Mouse (Mus musculus) limb, embryonic 11.5 days (tissue): ENCODE measurements around the gene Rbms1. TPM values are rescaled to one million over a fixed set of nuclear protein-coding genes. Genes with fewer than 3 reads are reported as not detected.
A peak's percentile ranks its signal among the peaks of the same experiment; 100 is the strongest.

Source experiments
- ATAC-seq: fragments of 200-750 bp; cut with Nextera tagmentation; 2 replicates; pipeline ENCODE4 v1.8.0; 2017; ENCODE audit warnings: low read depth; ENCODE audit not compliant: insufficient number of reproducible peaks, low FRiP score, low TSS enrichment
- DNase-seq: peaks from one replicate; pipeline ENCODE4 v3.0.0-alpha.2; 2015; ENCODE audit warnings: low spot score
- H3K27ac ChIP-seq: fragments of 300-500 bp; sonication (generic); replicated peaks from 2 replicates; pipeline ENCODE4 v1.5.1; 2014; ENCODE audit warnings: low read depth, mild to moderate bottlenecking, low read length
- H3K27me3 ChIP-seq: fragments of 300-500 bp; sonication (generic); 2 replicates; pipeline ENCODE4 v1.6.1; 2014; ENCODE audit warnings: mild to moderate bottlenecking, low read length, mixed read lengths; ENCODE audit not compliant: control insufficient read depth, insufficient read depth
- H3K36me3 ChIP-seq: fragments of 300-500 bp; sonication (generic); 2 replicates; pipeline ENCODE4 v1.6.1; 2014; ENCODE audit warnings: mild to moderate bottlenecking, low read length, moderate library complexity, mixed read lengths; ENCODE audit not compliant: control insufficient read depth, insufficient read depth
- H3K4me1 ChIP-seq: fragments of 300-500 bp; sonication (generic); 2 replicates; pipeline ENCODE4 v1.6.1; 2014; ENCODE audit warnings: low read length, mixed read lengths; ENCODE audit not compliant: control insufficient read depth, insufficient read depth
- H3K4me2 ChIP-seq: fragments of 300-500 bp; sonication (generic); 2 replicates; pipeline ENCODE4 v1.6.1; 2014; ENCODE audit warnings: low read depth, mild to moderate bottlenecking, moderate library complexity; ENCODE audit not compliant: severe bottlenecking
- H3K4me3 ChIP-seq: fragments of 300-500 bp; sonication (generic); 2 replicates; pipeline ENCODE4 v1.5.1; 2014; ENCODE audit warnings: low read depth, low read length
- H3K9ac ChIP-seq: fragments of 300-500 bp; sonication (generic); 2 replicates; pipeline ENCODE4 v1.6.1; 2014; ENCODE audit warnings: mild to moderate bottlenecking, low read length
- H3K9me3 ChIP-seq: fragments of 300-500 bp; sonication (generic); 2 replicates; pipeline ENCODE4 v1.6.1; 2016; ENCODE audit warnings: low read length; ENCODE audit not compliant: control insufficient read depth
- WGBS: fragments of 180-500 bp; shearing (Covaris S2); extraction: QIAGEN DNeasy Blood & Tissue Kit; methylation state at CpG from one replicate; pipeline ENCODE4 v1.1.7; 2014; 5-methylcytosine and 5-hydroxymethylcytosine counted together
- polyA plus RNA-seq: library from polyadenylated mRNA; unstranded; fragments of >200 nt; fragmentation: Nextera tagmentation; extraction: Ambion mirVana; gene quantifications from 2 replicates; pipeline ENCODE4 v1.2.1, GENCODE M21; 2014

Rbms1 gene
- polyA plus RNA-seq, 1 experiment from 2014 or later: 111 TPM

- no peak for ATAC-seq
- Histone ChIP-seq H3K4me1 (peaks cover 5% of the 10 kb centered on the region; the same call in 1 of the 2 replicates), H3K36me3 (no peaks in the 10 kb centered on the region), H3K27me3 (no peaks in the 10 kb centered on the region), H3K4me2 (peak overlapping the region; percentile 50), H3K4me3 (peak overlapping the region; percentile 79; the same call in 1 of the 2 replicates), H3K9me3 (no peaks in the 10 kb centered on the region), H3K9ac (peak overlapping the region; percentile 91), H3K27ac (peak overlapping the region; percentile 97; the same call in 1 of the 2 replicates)
- 34% methylated on average over 5 of the region's 5 CpGs for WGBS
- peak; percentile 32 for DNase-seq
These were observed 1.7 kb downstream of the Rbms1 start for GRCm38 (mm10) chr2:60961281-60961680.

DNA sequence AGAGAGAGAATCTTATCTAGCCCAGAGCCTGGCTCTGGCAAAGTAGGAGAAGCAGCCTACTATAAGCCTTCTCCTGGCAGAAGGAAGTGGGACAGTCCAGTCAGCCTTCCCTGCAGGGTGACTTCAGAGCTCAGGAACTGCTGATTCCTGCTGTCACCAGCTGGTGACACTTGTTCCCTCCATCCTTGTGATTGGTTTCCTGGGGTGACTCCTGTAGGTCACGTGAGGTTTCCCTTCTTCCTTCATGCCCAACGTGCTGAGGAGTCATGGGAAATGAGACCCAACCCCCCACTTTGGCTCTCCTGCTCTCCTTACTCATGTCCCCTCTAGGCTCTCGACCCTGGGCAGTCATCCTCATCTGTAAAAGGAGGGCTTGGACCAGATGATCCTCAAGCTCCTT, 14.8 kb downstream of the Rbms1 start:
- Histone ChIP-seq H3K27me3 (no peaks in the 10 kb centered on the region), H3K4me1 (no peaks in the 10 kb centered on the region), H3K36me3 (no peaks in the 10 kb centered on the region), H3K4me2 (no peak overlapping the region), H3K9ac (no peak overlapping the region), H3K9me3 (peaks cover 3% of the 10 kb centered on the region; the same call in 1 of the 2 replicates), H3K4me3 (no peak overlapping the region), H3K27ac (no peak overlapping the region)
- 71% methylated on average over 3 of the region's 3 CpGs for WGBS
- ATAC-seq (no peak), DNase-seq (no peak)

DNA sequence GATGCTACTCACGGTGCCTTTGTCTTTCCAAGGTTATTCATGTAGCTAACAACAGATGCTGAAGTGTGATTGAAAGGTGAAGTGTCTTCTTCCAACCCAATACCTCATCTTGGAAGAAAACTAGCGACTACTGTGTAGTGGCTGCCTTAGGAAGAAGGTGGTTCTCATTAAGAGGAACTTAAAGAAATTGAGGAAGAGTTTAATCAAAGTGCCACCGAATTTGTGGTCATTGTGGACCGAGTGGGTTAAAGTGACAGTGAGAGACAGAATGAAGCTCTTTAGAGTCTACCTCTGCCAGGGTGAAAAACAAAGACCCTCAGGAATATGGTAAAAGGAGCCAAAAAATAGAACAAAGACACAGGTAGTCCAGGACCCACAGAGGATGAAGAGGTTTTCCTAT, 15.2 kb downstream of the Rbms1 start:
- no peak overlapping the region for H3K4me2 ChIP-seq
- WGBS: 90% methylated on average over 4 of the region's 4 CpGs
- no peaks in the 10 kb centered on the region for H3K4me1 ChIP-seq
- no peak overlapping the region for H3K27ac ChIP-seq
- H3K9me3 ChIP-seq: peaks cover 3% of the 10 kb centered on the region; the same call in 1 of the 2 replicates
- H3K9ac ChIP-seq: no peak overlapping the region
- no peak overlapping the region for H3K4me3 ChIP-seq
- H3K36me3 ChIP-seq: no peaks in the 10 kb centered on the region
- ATAC-seq (no peak), DNase-seq (no peak)
- H3K27me3 ChIP-seq: no peaks in the 10 kb centered on the region

- no peak overlapping the region for H3K4me2 ChIP-seq
- no peak overlapping the region for H3K4me3 ChIP-seq
These were observed 22.5 kb downstream of the Rbms1 start for GRCm38 (mm10) chr2:60940454-60940961.

DNA sequence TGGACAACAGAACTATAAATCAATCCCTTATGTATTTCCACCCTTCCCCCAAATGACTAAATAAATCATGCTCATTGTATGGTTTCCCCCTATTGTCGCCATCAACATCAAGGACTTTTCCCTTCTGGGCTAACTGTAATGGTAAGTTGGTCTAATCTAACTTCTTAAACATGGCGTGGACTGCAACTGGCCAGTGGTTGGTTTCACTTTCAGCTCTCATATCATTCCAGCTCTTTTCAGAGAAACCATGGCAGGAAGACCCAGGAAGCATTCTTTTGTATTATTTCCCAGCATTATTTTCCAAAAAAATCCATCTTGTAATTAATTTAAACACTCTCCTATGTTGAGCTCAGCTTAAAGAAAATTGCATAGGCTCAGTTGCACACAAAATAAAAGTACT, 23.0 kb downstream of the Rbms1 start:
- Histone ChIP-seq H3K27ac (no peak overlapping the region), H3K4me3 (no peak overlapping the region)
- no peak for ATAC-seq

More at GRCm38 (mm10) chr2:60940454-60940961, 22.5 kb downstream of the Rbms1 start:
- Histone ChIP-seq H3K27ac (no peak overlapping the region), H3K36me3 (no peaks in the 10 kb centered on the region), H3K27me3 (no peaks in the 10 kb centered on the region), H3K4me1 (0 out of 2 replicates have a peak, but pooled peaks cover 6% of the 10 kb centered on the region), H3K9me3 (no peaks in the 10 kb centered on the region), H3K9ac (no peak overlapping the region)
- ATAC-seq (no peak), DNase-seq (no peak)
- WGBS: 61% methylated on average over 8 of the region's 8 CpGs

GRCm38 (mm10) chr2:60936910-60937309, 26.1 kb downstream of the Rbms1 start:
- DNase-seq: no peak
- Histone ChIP-seq H3K36me3 (no peaks in the 10 kb centered on the region), H3K27me3 (no peaks in the 10 kb centered on the region), H3K4me2 (no peak overlapping the region), H3K9ac (no peak overlapping the region), H3K4me3 (no peak overlapping the region), H3K9me3 (no peaks in the 10 kb centered on the region), H3K27ac (no peak overlapping the region), H3K4me1 (0 out of 2 replicates have a peak, but pooled peaks cover 6% of the 10 kb centered on the region)
- 94% methylated on average over 14 of the region's 14 CpGs for WGBS
- ATAC-seq: no peak

More for the DNA sequence above, 23.0 kb downstream of the Rbms1 start:
- Histone ChIP-seq H3K9ac (no peak overlapping the region), H3K27me3 (no peaks in the 10 kb centered on the region), H3K4me1 (0 out of 2 replicates have a peak, but pooled peaks cover 6% of the 10 kb centered on the region), H3K9me3 (no peaks in the 10 kb centered on the region), H3K4me2 (no peak overlapping the region), H3K36me3 (no peaks in the 10 kb centered on the region)
- 77% methylated on average over 2 of the region's 2 CpGs for WGBS
- DNase-seq: no peak

- Histone ChIP-seq H3K9me3 (no peaks in the 10 kb centered on the region), H3K4me3 (no peak overlapping the region), H3K9ac (no peak overlapping the region), H3K27ac (no peak overlapping the region), H3K36me3 (no peaks in the 10 kb centered on the region), H3K4me2 (no peak overlapping the region), H3K4me1 (no peaks in the 10 kb centered on the region; the same call in 1 of the 2 replicates), H3K27me3 (no peaks in the 10 kb centered on the region)
- no peak for DNase-seq
- ATAC-seq: no peak
- WGBS: 88% methylated on average over 5 of the region's 5 CpGs
These were observed 34.0 kb downstream of the Rbms1 start for GRCm38 (mm10) chr2:60928948-60929347.

DNA sequence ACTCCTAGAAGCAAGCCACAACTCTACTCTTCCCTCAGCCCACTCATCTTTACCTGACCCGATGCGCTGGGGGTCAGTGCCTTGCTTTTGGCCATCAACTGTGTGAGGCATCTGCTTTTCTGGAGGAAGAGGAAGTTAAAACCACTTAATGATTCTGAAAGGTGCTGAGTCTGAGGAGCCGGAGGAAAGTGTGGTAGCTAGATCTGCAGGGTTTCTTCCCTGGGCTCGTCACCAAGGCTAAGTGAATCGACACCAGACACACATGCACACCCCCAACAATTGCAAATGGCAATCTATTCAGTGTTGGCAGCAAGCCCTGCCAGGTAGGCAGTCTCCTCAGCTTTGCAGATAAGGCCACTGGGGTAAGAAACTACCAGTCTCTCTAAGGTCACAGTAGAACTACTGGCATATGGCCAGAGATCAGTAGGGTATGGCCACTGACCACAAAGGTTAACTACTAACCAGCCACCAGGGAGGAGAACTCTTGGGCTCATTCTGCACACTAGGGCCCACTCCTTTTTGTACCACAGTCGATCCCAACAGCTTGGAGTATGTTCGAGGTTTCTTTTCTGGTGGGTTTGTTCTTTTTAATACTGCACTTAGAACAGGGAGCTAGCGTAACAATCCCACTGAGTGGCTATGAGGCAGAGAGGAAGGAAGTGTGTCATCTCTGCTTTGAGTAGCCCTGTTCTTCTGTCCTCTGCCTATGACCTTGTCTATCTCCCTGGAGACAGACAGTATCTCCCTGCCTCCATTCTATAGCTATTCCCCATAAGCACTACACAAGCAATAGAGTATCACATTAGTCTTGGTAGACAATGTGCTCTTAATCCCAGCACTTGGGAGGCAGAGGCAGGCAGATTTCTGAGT, 34.9 kb downstream of the Rbms1 start:
- WGBS: 89% methylated on average over 8 of the region's 8 CpGs
- no peak overlapping the region for H3K4me3 ChIP-seq
- no peak for DNase-seq

More for the DNA sequence above, 34.9 kb downstream of the Rbms1 start:
- Histone ChIP-seq H3K4me2 (no peak overlapping the region), H3K4me1 (peaks cover 6% of the 10 kb centered on the region; the same call in 1 of the 2 replicates), H3K27me3 (no peaks in the 10 kb centered on the region), H3K9me3 (no peaks in the 10 kb centered on the region), H3K36me3 (no peaks in the 10 kb centered on the region), H3K27ac (no peak overlapping the region), H3K9ac (no peak overlapping the region)
- ATAC-seq: no peak
